Mouse (Mus musculus) bone marrow macrophage, adult 2 months (primary cell): ENCODE results near the gene Olfr911-ps1.

Source experiments
- CTCF ChIP-seq: IDR thresholded peaks from 2 replicates; pipeline ENCODE4 v1.5.1; 2012; ENCODE audit warnings: low read depth, mild to moderate bottlenecking, low read length, moderate library complexity
- POLR2A ChIP-seq: IDR thresholded peaks from 2 replicates; pipeline ENCODE4 v1.6.1; 2012; ENCODE audit warnings: mild to moderate bottlenecking, low read depth, low read length, borderline replicate concordance

- TF ChIP-seq POLR2A, result no peak
- TF ChIP-seq CTCF, result no peak
Observed at GRCm38 (mm10) chr9:38486785-38487184, 34.6 kb upstream of the Olfr911-ps1 start, which contains the start of gene Olfr906.
